16 mouse cellular contexts compared by ENCODE assay signal in the genomic region with DNA sequence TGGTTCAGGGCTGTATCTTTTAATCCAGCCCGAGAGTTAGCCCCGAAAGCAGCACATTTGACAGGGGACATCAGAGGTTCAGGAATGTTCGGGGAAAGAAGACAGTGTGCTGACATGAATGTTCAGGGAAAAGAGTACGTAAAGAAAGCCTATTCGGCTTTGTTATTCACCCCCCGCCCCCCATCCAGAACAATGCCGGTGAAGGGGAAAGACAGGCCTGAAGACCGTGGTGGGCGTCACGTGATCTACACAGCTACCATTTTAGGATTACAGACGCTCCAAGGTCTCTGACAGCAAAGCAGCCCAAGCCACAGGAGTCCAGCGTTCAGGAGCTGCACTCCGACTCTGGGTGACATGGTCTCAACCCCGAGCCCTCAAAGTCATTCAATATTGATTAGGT. TPM values are rescaled to one million over a fixed set of nuclear protein-coding genes. Genes with fewer than 3 reads are reported as not detected.
DNase-seq lines count a peak whose midpoint lies in the region; ATAC-seq and TF ChIP-seq lines count a peak whose summit lies in the region.
"Had no signal": no experiment of that assay in that cellular context is flagged by ENCODE, and none has a peak within 500 bp of the region (broad histone marks: within the 10 kb centered on the region; RNA-seq: fewer than 3 reads in every experiment).

No protein-coding gene starts in this region.

- no peak overlapping the region for H3K27ac ChIP-seq in heart, embryonic 12.5 days (ENCODE audit: poor library complexity, severe bottlenecking)
- H3K27ac ChIP-seq in lung, postnatal 0 days (ENCODE audit: low read length), result no peak overlapping the region
- H3K27ac ChIP-seq: intestine, embryonic 15.5 days; kidney, embryonic 15.5 days; left cerebral cortex, adult 2 months; limb, embryonic 12.5 days; liver, embryonic 14.5 days had no signal

- H3K9ac ChIP-seq in heart, embryonic 12.5 days, result no peak overlapping the region
- no peak overlapping the region for H3K9ac ChIP-seq in lung, postnatal 0 days (replicated peaks; ENCODE audit: low read depth)
- H3K9ac ChIP-seq: intestine, embryonic 15.5 days; kidney, embryonic 15.5 days; limb, embryonic 12.5 days; liver, embryonic 14.5 days had no signal

- no peaks in the 10 kb centered on the region for H3K36me3 ChIP-seq in heart, embryonic 12.5 days
- no peaks in the 10 kb centered on the region for H3K36me3 ChIP-seq in lung, postnatal 0 days (ENCODE audit: insufficient read depth, low read length)
- H3K36me3 ChIP-seq: intestine, embryonic 15.5 days; kidney, embryonic 15.5 days; limb, embryonic 12.5 days had no signal

- WGBS in heart, embryonic 12.5 days, result 57% methylated on average over 14 of the region's 14 CpGs
- WGBS in lung, postnatal 0 days, result 71% methylated on average over 14 of the region's 14 CpGs

- H3K9me3 ChIP-seq in heart, embryonic 12.5 days (replicated peaks), result no peaks in the 10 kb centered on the region
- no peaks in the 10 kb centered on the region for H3K9me3 ChIP-seq in lung, postnatal 0 days (ENCODE audit: low read length)
- H3K9me3 ChIP-seq: intestine, embryonic 15.5 days; kidney, embryonic 15.5 days; limb, embryonic 12.5 days had no signal

- TF ChIP-seq EP300 in lung, postnatal 0 days (IDR thresholded peaks at IDR 0.05), result no peak

- no peak for TF ChIP-seq CTCF in brain, embryonic 14.5 days (IDR thresholded peaks at IDR 0.05; ENCODE audit: borderline replicate concordance, extremely low read depth, insufficient read depth, insufficient read length)
- TF ChIP-seq CTCF in lung, postnatal 0 days (IDR thresholded peaks at IDR 0.05), result no peak

- DNase-seq in heart, adult 9 months (ENCODE audit: low spot score in 2 of 2), result no peak
- peak; percentile 17 for DNase-seq in retina, postnatal 1 day
- DNase-seq in retina, embryonic 14.5 days (ENCODE audit: low spot score), result no peak
- peak; percentile 43 for DNase-seq in brain, embryonic 14.5 days (ENCODE audit: low read depth)
- no peak for DNase-seq in lung, postnatal 0 days (ENCODE audit: low spot score)
- no peak for DNase-seq in spleen, postnatal 10 days (ENCODE audit: low spot score in 2 of 2)
- DNase-seq: cerebellum, postnatal 25 days; lung, postnatal 10 days; thymus, adult 18-20 months had no signal

- TF ChIP-seq POLR2A in brain, embryonic 14.5 days (IDR thresholded peaks at IDR 0.05; ENCODE audit: borderline replicate concordance, extremely low read depth, insufficient read depth, insufficient read length, poor library complexity, severe bottlenecking), result no peak

- no peaks in the 10 kb centered on the region for H3K4me1 ChIP-seq in heart, embryonic 12.5 days (replicated peaks)
- no peaks in the 10 kb centered on the region for H3K4me1 ChIP-seq in lung, postnatal 0 days (ENCODE audit: insufficient read depth, low read depth, low read length)
- H3K4me1 ChIP-seq: intestine, embryonic 15.5 days; kidney, embryonic 15.5 days; limb, embryonic 12.5 days had no signal

- ATAC-seq in heart, embryonic 12.5 days (ENCODE audit: insufficient number of reproducible peaks, low FRiP score), result no peak
- ATAC-seq in lung, postnatal 0 days, result no peak
- ATAC-seq: forebrain, embryonic 16.5 days; intestine, embryonic 15.5 days had no signal

- no peaks in the 10 kb centered on the region for H3K27me3 ChIP-seq in heart, embryonic 12.5 days (replicated peaks)
- no peaks in the 10 kb centered on the region for H3K27me3 ChIP-seq in lung, postnatal 0 days (replicated peaks; ENCODE audit: insufficient read depth, low read length)
- H3K27me3 ChIP-seq: intestine, embryonic 15.5 days had no signal

- H3K4me3 ChIP-seq in heart, embryonic 12.5 days, result no peak overlapping the region
- no peak overlapping the region for H3K4me3 ChIP-seq in lung, postnatal 0 days (ENCODE audit: low read depth, low read length)
- H3K4me3 ChIP-seq: intestine, embryonic 15.5 days; kidney, embryonic 15.5 days; left cerebral cortex, adult 2 months; limb, embryonic 12.5 days had no signal

- H3K4me2 ChIP-seq in heart, embryonic 12.5 days, result peak overlapping the region; percentile 9; the same call in 1 of the 2 replicates
- H3K4me2 ChIP-seq in lung, postnatal 0 days (replicated peaks; ENCODE audit: low read depth, low read length), result no peak overlapping the region
- H3K4me2 ChIP-seq: intestine, embryonic 15.5 days; kidney, embryonic 15.5 days; limb, embryonic 12.5 days had no signal

RNA-seq across cellular contexts. Expression of gene Tspan5, which starts 36.1 kb away (rescaled TPM):
- polyA plus RNA-seq in heart, embryonic 12.5 days (2016; fragmentation: Nextera tagmentation; extraction: Ambion mirVana), result 18.9 and 19.0 TPM in 2 replicates
- 97.1 and 109 TPM in 2 replicates for polyA plus RNA-seq in brain, embryonic 14.5 days (2012; rRNA removed)
- 33.0 and 35.0 TPM in 2 replicates for polyA plus RNA-seq in lung, postnatal 0 days (2015; fragmentation: Nextera tagmentation; extraction: Ambion mirVana)

Comparison
In these comparisons a context has a peak if more than half of its experiments do, and no peak if none do; other contexts are left out.
1. DNase-seq: peak in retina, postnatal 1 day (single experiment) and brain, embryonic 14.5 days (single experiment); none in heart, adult 9 months (0 of 2), retina, embryonic 14.5 days (single experiment), lung, postnatal 0 days (single experiment) and spleen, postnatal 10 days (0 of 2).